Mouse (Mus musculus) heart, embryonic 14.5 days (tissue): ENCODE measurements at regions not wholly inside any gene's neighbourhood (a gene's known extent, or its start where the extent isn't known, plus 50 kb on each side); places are given as distances from the start of the nearest gene placed in this dataset.

Experiments used
- ATAC-seq: fragments of 200-750 bp; cut with Nextera tagmentation; 2 replicates; pipeline ENCODE4 v1.8.0; 2017; ENCODE audit warnings: low read depth, moderate TSS enrichment; ENCODE audit not compliant: insufficient number of reproducible peaks, insufficient read depth, low FRiP score
- H3K27ac ChIP-seq, 2 experiments: fragments of 200-500 bp in 1 of 2; fragments of 300-500 bp in 1 of 2; sonication (generic) in 1 of 2; replicated peaks in 1 of 2; 2 replicates each; pipeline ENCODE4 v1.5.1; 2012 to 2014; ENCODE audit warnings: low read depth in 2 of 2, low read length in 2 of 2, control low read depth in 1 of 2, mild to moderate bottlenecking in 1 of 2, mixed read lengths in 1 of 2; ENCODE audit not compliant: control insufficient read depth in 1 of 2, insufficient read depth in 1 of 2
- H3K27me3 ChIP-seq: fragments of 300-500 bp; sonication (generic); 2 replicates; pipeline ENCODE4 v1.6.1; 2014; ENCODE audit warnings: mild to moderate bottlenecking, low read length, control low read depth; ENCODE audit not compliant: control insufficient read depth, insufficient read depth
- H3K36me3 ChIP-seq: fragments of 300-500 bp; sonication (generic); 2 replicates; pipeline ENCODE4 v1.6.1; 2014; ENCODE audit warnings: mild to moderate bottlenecking, control low read depth, low read length, mixed read lengths; ENCODE audit not compliant: control insufficient read depth, insufficient read depth
- H3K4me1 ChIP-seq, 2 experiments: fragments of 200-500 bp in 1 of 2; fragments of 300-500 bp in 1 of 2; sonication (generic) in 1 of 2; 2 replicates each; pipeline ENCODE4 v1.6.1; 2012 to 2014; ENCODE audit warnings: low read length in 2 of 2, control low read depth in 1 of 2, mixed read lengths in 1 of 2; ENCODE audit not compliant: control insufficient read depth in 2 of 2, insufficient read depth in 2 of 2
- H3K4me2 ChIP-seq: fragments of 300-500 bp; sonication (generic); 2 replicates; pipeline ENCODE4 v1.6.1; 2014; ENCODE audit warnings: mild to moderate bottlenecking, low read length
- H3K4me3 ChIP-seq, 2 experiments: fragments of 200-500 bp in 1 of 2; fragments of 300-500 bp in 1 of 2; sonication (generic) in 1 of 2; 2 replicates each; pipeline ENCODE4 v1.5.1; 2012 to 2014; ENCODE audit warnings: low read length in 2 of 2, mild to moderate bottlenecking in 2 of 2, control low read depth in 1 of 2, low read depth in 1 of 2, moderate library complexity in 1 of 2; ENCODE audit not compliant: control insufficient read depth in 1 of 2, insufficient read depth in 1 of 2
- H3K9ac ChIP-seq: fragments of 300-500 bp; sonication (generic); 2 replicates; pipeline ENCODE4 v1.6.1; 2014; ENCODE audit warnings: mild to moderate bottlenecking, low read length
- H3K9me3 ChIP-seq: fragments of 300-500 bp; sonication (generic); 2 replicates; pipeline ENCODE4 v1.6.1; 2016; ENCODE audit warnings: low read length, control low read depth; ENCODE audit not compliant: control insufficient read depth
- WGBS: fragments of 180-500 bp; shearing (Covaris S2); extraction: QIAGEN DNeasy Blood & Tissue Kit; methylation state at CpG from one replicate; pipeline ENCODE4 v1.1.7; 2014; 5-methylcytosine and 5-hydroxymethylcytosine counted together

DNA sequence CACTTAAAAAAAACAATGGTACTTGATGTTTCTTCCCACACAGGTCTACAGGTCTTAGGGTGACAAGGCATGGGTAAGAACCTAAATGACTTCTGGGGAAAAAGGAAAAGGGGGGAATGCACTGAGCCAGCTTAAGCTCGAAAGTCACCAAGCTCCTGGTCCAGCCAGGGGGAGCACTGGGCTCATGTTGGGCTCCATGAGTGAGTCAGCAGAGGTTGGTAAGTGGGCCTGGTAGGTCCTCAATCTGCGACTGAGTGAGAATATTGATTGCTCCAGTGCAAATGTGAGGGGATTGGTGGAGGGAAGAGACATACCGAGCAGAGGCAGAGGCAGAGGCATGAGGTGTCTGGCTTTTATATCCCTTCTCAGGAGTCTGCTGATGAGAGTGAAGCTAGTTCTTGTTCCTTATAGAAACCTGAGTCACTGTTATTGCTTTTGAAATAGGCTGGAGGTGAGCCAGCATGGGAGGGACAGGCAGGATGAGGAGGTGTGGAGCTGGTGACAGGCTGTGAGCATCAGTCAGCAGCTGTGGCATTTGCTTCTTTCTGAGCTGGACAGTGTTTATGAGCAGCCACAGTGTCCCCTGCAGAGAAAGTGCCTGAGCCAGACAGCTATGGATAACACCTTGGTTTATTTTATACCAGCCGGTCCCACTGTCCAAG lies 63.2 kb upstream of the Slc22a23 start:
- Histone ChIP-seq H3K36me3 (no peaks in the 10 kb centered on the region), H3K9ac (no peak overlapping the region)
- no peak for ATAC-seq

DNA sequence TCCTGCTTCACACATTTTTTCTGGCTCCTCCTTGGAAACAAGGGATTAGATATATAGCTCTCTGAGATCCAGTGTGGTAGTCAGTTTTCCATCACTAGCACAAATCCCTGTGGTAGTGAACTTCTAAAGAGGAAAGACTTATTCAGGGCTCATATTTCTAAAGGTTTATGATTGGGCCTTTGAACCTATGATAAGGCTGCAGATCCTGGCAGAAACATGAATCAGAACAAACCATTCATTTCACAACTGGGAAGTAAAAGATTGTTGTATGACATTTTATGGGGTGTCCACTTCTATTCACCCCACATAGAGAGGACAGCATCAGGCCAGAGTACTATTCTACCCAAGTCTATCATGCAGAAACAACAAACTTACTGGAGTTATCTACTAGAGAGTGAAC lies 61.3 kb upstream of the Slc22a23 start:
- ATAC-seq = no peak
- H3K36me3 ChIP-seq = no peaks in the 10 kb centered on the region
- H3K4me1 ChIP-seq = peaks cover 4 to 8% of the 10 kb centered on the region in 2 experiments; a peak in 3 of 4 replicates
- H3K27me3 ChIP-seq = no peaks in the 10 kb centered on the region
- H3K4me3 ChIP-seq = no peak overlapping the region
- H3K4me2 ChIP-seq = no peak overlapping the region
- no peaks in the 10 kb centered on the region for H3K9me3 ChIP-seq
- H3K9ac ChIP-seq = no peak overlapping the region
- H3K27ac ChIP-seq = no peak overlapping the region

More for the DNA sequence above, 63.2 kb upstream of the Slc22a23 start:
- Histone ChIP-seq H3K4me1 (peaks cover 4 to 8% of the 10 kb centered on the region in 2 experiments; a peak in 3 of 4 replicates), H3K9me3 (no peaks in the 10 kb centered on the region), H3K27ac (no peak overlapping the region), H3K4me2 (no peak overlapping the region), H3K27me3 (no peaks in the 10 kb centered on the region), H3K4me3 (no peak overlapping the region)
- 39% methylated on average over 4 of the region's 4 CpGs for WGBS

DNA sequence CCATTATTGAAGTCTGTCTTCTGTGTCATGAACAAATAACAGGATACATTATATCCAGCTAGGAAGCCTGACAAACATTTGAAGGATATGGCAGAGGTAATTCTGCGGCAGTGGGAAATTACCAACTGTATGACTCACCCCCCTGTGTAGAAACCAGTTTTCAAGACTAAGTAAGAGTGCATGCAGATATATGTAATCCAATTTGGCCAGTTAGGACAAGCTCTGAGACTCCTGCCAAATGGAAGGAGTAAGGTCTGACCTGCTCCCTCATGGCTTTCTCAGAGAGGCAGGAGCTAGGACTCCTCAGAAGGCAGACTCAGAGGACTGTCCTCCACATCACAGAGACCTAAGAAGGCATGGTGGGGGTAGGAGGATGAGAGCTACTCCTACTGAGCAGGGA lies 57.6 kb upstream of the Slc22a23 start:
- H3K4me1 ChIP-seq = peaks cover 0 to 4% of the 10 kb centered on the region in 2 experiments; a peak in 1 of 4 replicates
- H3K27me3 ChIP-seq = no peaks in the 10 kb centered on the region
- H3K9ac ChIP-seq = no peak overlapping the region
- H3K36me3 ChIP-seq = no peaks in the 10 kb centered on the region
- no peak overlapping the region for H3K27ac ChIP-seq
- WGBS = 65% methylated on average over 1 of the region's 1 CpGs
- no peaks in the 10 kb centered on the region for H3K9me3 ChIP-seq
- ATAC-seq = no peak
- H3K4me2 ChIP-seq = no peak overlapping the region
- no peak overlapping the region for H3K4me3 ChIP-seq

DNA sequence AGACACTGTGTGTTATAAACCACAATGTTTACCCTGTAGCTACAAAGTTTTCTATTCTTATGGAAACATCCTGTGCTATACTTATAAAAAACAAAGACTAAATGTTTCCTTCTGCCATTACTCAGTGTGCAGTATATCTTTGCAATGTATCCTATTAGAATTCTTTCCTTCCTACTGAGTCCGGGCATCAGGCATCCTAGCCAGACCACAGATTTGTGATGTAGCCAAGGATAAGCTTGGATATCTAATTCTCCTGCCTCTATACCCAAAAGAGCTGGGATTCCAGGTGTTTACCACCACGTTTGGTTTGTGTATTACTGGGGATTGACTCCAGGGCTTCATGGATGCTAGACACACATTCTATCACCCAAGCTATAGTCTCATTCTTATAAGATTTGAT lies 56.0 kb upstream of the Slc22a23 start:
- Histone ChIP-seq H3K27ac (no peak overlapping the region), H3K4me2 (no peak overlapping the region), H3K4me1 (peaks cover 0 to 4% of the 10 kb centered on the region in 2 experiments; a peak in 1 of 4 replicates), H3K9me3 (no peaks in the 10 kb centered on the region), H3K9ac (no peak overlapping the region), H3K27me3 (no peaks in the 10 kb centered on the region), H3K36me3 (no peaks in the 10 kb centered on the region), H3K4me3 (no peak overlapping the region)
- no peak for ATAC-seq
- 77% methylated on average over 2 of the region's 2 CpGs for WGBS

DNA sequence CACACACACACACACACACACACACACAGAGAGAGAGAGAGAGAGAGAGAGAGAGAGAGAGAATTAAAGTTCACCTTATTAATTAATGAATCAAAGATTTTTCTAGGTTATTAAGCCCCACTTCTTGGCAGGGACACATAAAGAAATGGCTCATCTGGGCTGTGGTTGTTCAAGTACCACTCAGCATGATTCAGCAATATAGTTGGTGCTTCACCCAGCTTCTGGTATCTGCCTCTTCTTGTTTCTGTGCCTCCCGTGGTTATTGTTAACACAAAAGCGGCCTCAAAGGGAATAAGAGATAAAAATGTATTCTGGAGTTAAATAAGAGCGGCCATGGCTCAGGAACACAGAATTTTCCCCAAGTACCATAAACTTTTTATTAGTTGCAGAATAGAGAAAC lies 53.9 kb upstream of the Slc22a23 start:
- H3K4me3 ChIP-seq = no peak overlapping the region
- no peaks in the 10 kb centered on the region for H3K36me3 ChIP-seq
- 60% methylated on average over 3 of the region's 3 CpGs for WGBS
- no peak overlapping the region for H3K4me2 ChIP-seq
- no peaks in the 10 kb centered on the region for H3K27me3 ChIP-seq
- H3K4me1 ChIP-seq = peaks cover 0 to 4% of the 10 kb centered on the region in 2 experiments; a peak in 1 of 4 replicates
- H3K9me3 ChIP-seq = no peaks in the 10 kb centered on the region
- H3K9ac ChIP-seq = no peak overlapping the region
- H3K27ac ChIP-seq = no peak overlapping the region
- ATAC-seq = no peak

DNA sequence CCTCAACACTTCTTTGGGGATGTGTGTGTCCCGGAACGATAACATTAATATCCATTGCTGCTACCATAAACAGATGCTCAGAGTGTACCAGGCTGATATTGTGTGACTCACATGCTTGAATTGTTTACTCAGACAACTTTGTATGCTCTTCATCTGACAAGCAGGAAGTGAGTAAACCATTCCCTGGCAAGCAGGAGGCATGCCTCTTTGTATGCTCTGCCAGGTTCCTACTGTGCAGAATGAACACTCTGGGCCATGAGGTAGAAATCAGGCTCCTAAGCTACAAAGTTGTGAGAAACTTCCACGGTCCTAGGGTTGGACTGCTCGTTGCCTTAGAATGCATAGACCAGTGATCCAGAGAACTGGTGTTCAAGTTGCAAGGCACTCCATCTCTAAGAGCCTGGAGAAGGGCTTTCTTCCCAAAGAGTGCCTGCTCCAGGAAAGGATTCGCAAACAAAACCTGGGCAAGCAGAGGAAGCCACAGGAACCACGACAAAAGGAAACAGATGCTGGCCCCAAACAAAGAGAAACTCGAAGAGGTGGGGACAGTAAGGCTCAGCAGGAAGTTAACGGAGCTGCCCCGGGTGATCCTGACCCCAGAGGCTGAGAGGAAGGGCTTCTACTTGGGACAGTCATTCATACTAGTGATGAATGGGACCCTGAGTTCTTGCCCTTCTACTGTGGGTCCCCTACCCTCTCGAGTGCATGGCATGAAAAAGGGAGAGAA lies 53.2 kb upstream of the Slc22a23 start:
- Histone ChIP-seq H3K4me3 (no peak overlapping the region), H3K9ac (no peak overlapping the region), H3K4me2 (no peak overlapping the region), H3K4me1 (peaks cover 0 to 4% of the 10 kb centered on the region in 2 experiments; a peak in 1 of 4 replicates), H3K9me3 (no peaks in the 10 kb centered on the region), H3K27me3 (no peaks in the 10 kb centered on the region), H3K36me3 (no peaks in the 10 kb centered on the region), H3K27ac (peak overlapping the region; percentile 16 to 52; a peak in 1 of 4 replicates)
- 42% methylated on average over 10 of the region's 10 CpGs for WGBS
- ATAC-seq = no peak

DNA sequence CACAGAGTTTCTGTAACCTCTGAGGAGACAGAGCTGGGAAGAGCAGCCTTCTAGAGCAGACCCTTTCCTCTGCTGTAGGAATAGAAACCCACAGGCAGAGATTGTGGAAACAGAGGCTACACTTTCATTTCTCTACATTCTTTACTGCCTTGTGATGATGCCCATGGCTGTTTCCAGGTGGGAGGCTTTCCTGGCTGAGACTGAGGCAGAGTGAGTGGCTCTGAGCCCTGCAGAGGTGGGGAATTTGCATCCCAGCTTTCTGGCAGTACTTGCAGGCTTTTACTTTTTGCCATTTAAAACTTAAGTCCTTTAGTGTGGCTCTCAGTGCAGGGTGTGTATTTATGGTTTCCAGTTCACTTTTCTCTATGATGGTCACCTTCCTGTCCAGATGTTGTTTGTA lies 50.5 kb upstream of the Slc22a23 start:
- Histone ChIP-seq H3K4me1 (peaks cover 6 to 7% of the 10 kb centered on the region in 2 experiments; a peak in 3 of 4 replicates), H3K9ac (no peak overlapping the region), H3K36me3 (no peaks in the 10 kb centered on the region), H3K9me3 (no peaks in the 10 kb centered on the region), H3K27me3 (no peaks in the 10 kb centered on the region), H3K4me3 (no peak overlapping the region), H3K4me2 (no peak overlapping the region), H3K27ac (no peak overlapping the region)
- no peak for ATAC-seq
